In the genomic region with DNA sequence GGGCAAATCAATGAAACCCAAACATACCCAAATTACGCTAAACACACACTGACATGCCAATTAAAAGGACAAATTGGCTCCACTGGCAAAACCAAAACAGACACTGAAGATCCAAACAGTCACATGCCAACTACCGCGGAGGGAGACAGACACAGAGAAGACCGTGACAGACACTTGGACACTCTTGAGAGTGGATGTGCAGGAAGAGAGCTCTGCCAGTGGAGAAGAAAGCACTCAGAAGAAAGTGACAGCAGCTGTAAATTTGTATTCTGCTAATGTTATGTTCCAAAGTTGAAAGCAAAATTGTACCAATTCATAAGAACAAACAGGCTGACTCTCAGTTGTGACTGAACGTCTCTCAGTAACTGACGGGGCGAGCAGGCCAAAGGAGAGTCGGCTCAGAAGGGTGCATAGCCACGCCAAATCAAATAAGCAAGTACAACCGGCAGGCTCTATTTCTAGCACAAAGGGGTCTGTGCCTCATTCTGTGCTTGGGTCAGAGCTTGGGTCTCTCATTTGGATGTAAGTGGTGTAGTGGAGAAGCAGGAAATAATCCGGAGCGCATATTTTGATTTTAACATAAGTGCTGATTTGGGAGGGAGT, we compare ENCODE assay signal across 30 mouse cellular contexts. TPM values are rescaled to one million over a fixed set of nuclear protein-coding genes. Genes with fewer than 3 reads are reported as not detected.
"Had no signal": no experiment of that assay in that cellular context is flagged by ENCODE, and none has a peak within 500 bp of the region (broad histone marks: within the 10 kb centered on the region; RNA-seq: fewer than 3 reads in every experiment).

No protein-coding gene starts in this region.

- DNase-seq: kidney, adult 2 months; kidney, postnatal 25 days; liver, embryonic 13.5 days; lung, adult 2 months; lung, postnatal 14 days; lung, postnatal 4 days; midbrain, embryonic 14.5 days; retina, postnatal 1 day; right cerebral cortex, postnatal 4 days; thymus, adult 2 months; thymus, postnatal 14 days; thymus, postnatal 4 days had no signal

- H3K4me2 ChIP-seq: liver, embryonic 13.5 days; midbrain, embryonic 11.5 days; neural tube, embryonic 13.5 days had no signal

- H3K9ac ChIP-seq: liver, embryonic 13.5 days; neural tube, embryonic 13.5 days had no signal

- H3K27me3 ChIP-seq: liver, embryonic 13.5 days; neural tube, embryonic 13.5 days had no signal

- H3K4me3 ChIP-seq: layer of hippocampus, adult 2 months; liver, embryonic 13.5 days; myocyte; neural tube, embryonic 13.5 days had no signal

- H3K4me1 ChIP-seq: liver, embryonic 13.5 days; neural tube, embryonic 13.5 days had no signal

- H3K36me3 ChIP-seq: liver, embryonic 13.5 days; neural tube, embryonic 13.5 days had no signal

- H3K9me3 ChIP-seq: liver, embryonic 13.5 days; neural tube, embryonic 13.5 days had no signal

- H3K27ac ChIP-seq: kidney, postnatal 0 days; layer of hippocampus, adult 2 months; liver, embryonic 13.5 days; neural tube, embryonic 13.5 days; stomach, postnatal 0 days had no signal

RNA-seq across cellular contexts. Expression of a gene that starts 7.4 kb away (rescaled TPM):
- total RNA-seq: liver, adult 2 months; megakaryocyte progenitor cell, adult 5-6 weeks; megakaryocyte-erythroid progenitor cell, adult 5-6 weeks; monocyte, adult 5-6 weeks; neutrophil, adult 5-6 weeks had no signal
- polyA plus RNA-seq: kidney, adult 2 months; kidney, embryonic 14.5 days; kidney, postnatal 0 days; large intestine, adult 2 months; limb, embryonic 11.5 days; limb, embryonic 14.5 days; liver, adult 2 months; liver, embryonic 13.5 days; liver, embryonic 16.5 days; lung, adult 2 months; lung, embryonic 16.5 days; midbrain, embryonic 11.5 days; midbrain, embryonic 14.5 days; myocyte; neural tube, embryonic 13.5 days; stomach, embryonic 14.5 days; stomach, postnatal 0 days; thymus, adult 2 months had no signal

RNA-seq across cellular contexts. Expression of a gene that starts 24.7 kb away (rescaled TPM):
- total RNA-seq: megakaryocyte progenitor cell, adult 5-6 weeks; monocyte, adult 5-6 weeks had no signal
- polyA plus RNA-seq: kidney, embryonic 14.5 days; kidney, postnatal 0 days; limb, embryonic 11.5 days; liver, adult 2 months; liver, embryonic 13.5 days; liver, embryonic 16.5 days; myocyte; stomach, embryonic 14.5 days; stomach, postnatal 0 days had no signal

RNA-seq across cellular contexts. Expression of a gene that starts 37.3 kb away (rescaled TPM):
- total RNA-seq: liver, adult 2 months; megakaryocyte progenitor cell, adult 5-6 weeks; megakaryocyte-erythroid progenitor cell, adult 5-6 weeks; monocyte, adult 5-6 weeks; neutrophil, adult 5-6 weeks had no signal
- polyA plus RNA-seq: kidney, adult 2 months; kidney, embryonic 14.5 days; kidney, postnatal 0 days; limb, embryonic 11.5 days; limb, embryonic 14.5 days; liver, adult 2 months; liver, embryonic 13.5 days; liver, embryonic 16.5 days; lung, adult 2 months; lung, embryonic 16.5 days; midbrain, embryonic 11.5 days; midbrain, embryonic 14.5 days; myocyte; neural tube, embryonic 13.5 days; stomach, embryonic 14.5 days; stomach, postnatal 0 days had no signal
